Mouse (Mus musculus) G1E (cell line): ENCODE results near the gene Cblc. TPM values are rescaled to one million over a fixed set of nuclear protein-coding genes. Genes with fewer than 3 reads are reported as not detected.

ENCODE experiments used
- ATAC-seq: 2 replicates; pipeline ENCODE4 v1.8.0; 2016; ENCODE audit warnings: mild to moderate bottlenecking; ENCODE audit not compliant: insufficient number of reproducible peaks, poor library complexity, low FRiP score, severe bottlenecking; ENCODE audit errors: extremely low read depth
- DNase-seq: peaks from one replicate; pipeline ENCODE4 v3.0.0; 2012; ENCODE audit warnings: low spot score
- H3K27me3 ChIP-seq: 2 replicates; pipeline ENCODE4 v1.6.1; 2012; ENCODE audit warnings: mild to moderate bottlenecking, low read length, inconsistent platforms; ENCODE audit not compliant: insufficient read depth
- H3K36me3 ChIP-seq: replicated peaks from 2 replicates; pipeline ENCODE3; 2012; ENCODE audit warnings: mild to moderate bottlenecking, inconsistent platforms
- H3K4me1 ChIP-seq: 2 replicates; pipeline ENCODE4 v1.6.1; 2012; ENCODE audit warnings: low read depth, low read length, inconsistent platforms, mixed read lengths; ENCODE audit not compliant: insufficient read depth
- H3K4me3 ChIP-seq: 2 replicates; pipeline ENCODE4 v1.5.1; 2012; ENCODE audit warnings: low read depth, mild to moderate bottlenecking, inconsistent platforms, low read length, moderate library complexity, mixed read lengths
- H3K9me3 ChIP-seq: replicated peaks from 2 replicates; pipeline ENCODE4 v1.6.1; 2012; ENCODE audit warnings: inconsistent platforms
- CTCF ChIP-seq: IDR thresholded peaks from 2 replicates; pipeline ENCODE4 v1.5.1; 2012; ENCODE audit warnings: low read depth, low read length, inconsistent platforms, mixed read lengths
- GATA1 ChIP-seq: IDR thresholded peaks from 2 replicates; pipeline ENCODE4 v1.6.1; 2012; ENCODE audit warnings: borderline replicate concordance, low read length, inconsistent platforms, mixed read lengths
- GATA2 ChIP-seq: IDR thresholded peaks from 2 replicates; pipeline ENCODE4 v1.6.1; 2012; ENCODE audit warnings: low read depth, low read length, inconsistent platforms, borderline replicate concordance
- POLR2AphosphoS5 ChIP-seq: IDR thresholded peaks from 2 replicates; pipeline ENCODE4 v1.6.1; 2012; ENCODE audit warnings: low read depth, low read length, inconsistent platforms; ENCODE audit not compliant: insufficient replicate concordance
- TAL1 ChIP-seq: conservative IDR thresholded peaks from 2 replicates; pipeline ENCODE4 v1.6.1; 2012; ENCODE audit warnings: low read depth, low read length, inconsistent platforms, mixed read lengths
- polyA plus RNA-seq: library from polyadenylated mRNA; stranded (reverse); fragments of >175 nt; gene quantifications from 2 replicates; pipeline ENCODE4 v1.2.3, GENCODE M21; 2012
- total RNA-seq, 2 experiments: library from RNA; stranded (forward) in 1 of 2; stranded (reverse) in 1 of 2; fragments of 200-1000 nt in 1 of 2; fragments of >200 nt in 1 of 2; fragmentation: Nextera tagmentation in 1 of 2; gene quantifications; 2 replicates each; pipeline ENCODE4 v1.2.3; 2014 to 2017

Gene Cblc
- total and polyA plus RNA-seq, 3 experiments, result not detected

- no peak overlapping the region for H3K4me3 ChIP-seq
- DNase-seq (no peak), ATAC-seq (no peak)
- TF ChIP-seq GATA2 (no peak), GATA1 (no peak), TAL1 (no peak), CTCF (no peak), POLR2AphosphoS5 (no peak)
- peaks cover 91% of the 10 kb centered on the region for H3K4me1 ChIP-seq
- no peaks in the 10 kb centered on the region for H3K27me3 ChIP-seq
- H3K36me3 ChIP-seq, result peaks cover 54% of the 10 kb centered on the region
- H3K9me3 ChIP-seq, result no peaks in the 10 kb centered on the region
Observed at GRCm38 (mm10) chr7:19745971-19746370, 50.6 kb downstream of the Cblc start.

GRCm38 (mm10) chr7:19744590-19745385, 51.8 kb downstream of the Cblc start:
- no peak for TF ChIP-seq POLR2AphosphoS5
- TF ChIP-seq GATA2, result no peak
- TF ChIP-seq CTCF, result no peak
- TF ChIP-seq GATA1, result no peak
- TF ChIP-seq TAL1, result no peak
- H3K36me3 ChIP-seq, result peaks cover 62% of the 10 kb centered on the region
- H3K4me1 ChIP-seq, result peaks cover 87% of the 10 kb centered on the region
- DNase-seq (no peak), ATAC-seq (no peak)
- H3K9me3 ChIP-seq, result no peaks in the 10 kb centered on the region
- no peaks in the 10 kb centered on the region for H3K27me3 ChIP-seq
- H3K4me3 ChIP-seq, result no peak overlapping the region

- TF ChIP-seq POLR2AphosphoS5 (no peak), GATA1 (no peak), TAL1 (no peak), CTCF (no peak), GATA2 (no peak)
- no peak for DNase-seq
- Histone ChIP-seq H3K36me3 (peaks cover 69% of the 10 kb centered on the region), H3K27me3 (no peaks in the 10 kb centered on the region), H3K4me1 (peaks cover 88% of the 10 kb centered on the region), H3K9me3 (no peaks in the 10 kb centered on the region), H3K4me3 (no peak overlapping the region)
- ATAC-seq, result no peak
Observed at GRCm38 (mm10) chr7:19743791-19744190, 52.8 kb downstream of the Cblc start.

- Histone ChIP-seq H3K4me1 (peaks cover 84% of the 10 kb centered on the region), H3K4me3 (no peak overlapping the region), H3K36me3 (peaks cover 79% of the 10 kb centered on the region), H3K9me3 (no peaks in the 10 kb centered on the region), H3K27me3 (no peaks in the 10 kb centered on the region)
- ATAC-seq, result no peak
- DNase-seq, result no peak
- TF ChIP-seq GATA2, result no peak
- no peak for TF ChIP-seq GATA1
- TF ChIP-seq TAL1, result no peak
- TF ChIP-seq CTCF, result no peak
- no peak for TF ChIP-seq POLR2AphosphoS5
Observed at GRCm38 (mm10) chr7:19742468-19742867, 54.1 kb downstream of the Cblc start.

GRCm38 (mm10) chr7:19741329-19742031, 55.1 kb downstream of the Cblc start:
- peaks cover 84% of the 10 kb centered on the region for H3K4me1 ChIP-seq
- H3K4me3 ChIP-seq, result peak overlapping the region; percentile 41; the same call in 1 of the 2 replicates
- peaks cover 80% of the 10 kb centered on the region for H3K36me3 ChIP-seq
- ATAC-seq (no peak), DNase-seq (no peak)
- TF ChIP-seq TAL1 (no peak), CTCF (no peak), POLR2AphosphoS5 (no peak), GATA2 (no peak), GATA1 (no peak)
- H3K27me3 ChIP-seq, result no peaks in the 10 kb centered on the region
- H3K9me3 ChIP-seq, result no peaks in the 10 kb centered on the region

- TF ChIP-seq POLR2AphosphoS5, result no peak
- no peak for TF ChIP-seq GATA1
- TF ChIP-seq CTCF, result 0 out of 2 replicates have a peak, but pooled peaks have one; percentile 13
- TF ChIP-seq GATA2, result no peak
- H3K4me3 ChIP-seq, result no peak overlapping the region
- peaks cover 79% of the 10 kb centered on the region for H3K4me1 ChIP-seq
- no peak for DNase-seq
- H3K27me3 ChIP-seq, result no peaks in the 10 kb centered on the region
- ATAC-seq, result no peak
- H3K9me3 ChIP-seq, result no peaks in the 10 kb centered on the region
- H3K36me3 ChIP-seq, result peaks cover 76% of the 10 kb centered on the region
Observed at GRCm38 (mm10) chr7:19740269-19740668, 56.3 kb downstream of the Cblc start.
